Mouse (Mus musculus) cerebellum, adult 2 months (tissue): ENCODE measurements around the gene Mlxipl. TPM values are rescaled to one million over a fixed set of nuclear protein-coding genes. Genes with fewer than 3 reads are reported as not detected.
A peak's percentile ranks its signal among the peaks of the same experiment; 100 is the strongest.
"Not testable (repeated sequence)": the region's sequence is repeated elsewhere in the genome, so short reads cannot be mapped to it uniquely, and the experiment has no call there.

Experiments used
- DNase-seq, 2 experiments: peaks; one replicate each; pipeline ENCODE4 v3.0.0; 2021
- H3K27ac ChIP-seq: fragments of 200-500 bp; 2 replicates; pipeline ENCODE4 v1.5.1; 2012; ENCODE audit warnings: low read length, control low read depth, inconsistent platforms; ENCODE audit not compliant: insufficient read depth
- H3K27me3 ChIP-seq: fragments of 200-500 bp; 2 replicates; pipeline ENCODE4 v1.6.1; 2012; ENCODE audit warnings: inconsistent platforms, mild to moderate bottlenecking, low read length, moderate library complexity; ENCODE audit not compliant: control insufficient read depth, insufficient read depth
- H3K4me1 ChIP-seq: fragments of 200-500 bp; 2 replicates; pipeline ENCODE4 v1.6.1; 2011; ENCODE audit warnings: low read length; ENCODE audit not compliant: control insufficient read depth, insufficient read depth
- H3K4me3 ChIP-seq: fragments of 200-500 bp; replicated peaks from 2 replicates; pipeline ENCODE3; 2011; ENCODE audit warnings: mild to moderate bottlenecking, low read depth, low read length, control low read depth; ENCODE audit not compliant: insufficient read depth
- CTCF ChIP-seq: fragments of 200-500 bp; IDR thresholded peaks from 2 replicates; pipeline ENCODE4 v1.5.1; 2011; ENCODE audit warnings: low read depth, mild to moderate bottlenecking, control low read depth, low read length, moderate library complexity, borderline replicate concordance; ENCODE audit not compliant: insufficient read depth
- POLR2A ChIP-seq: fragments of 200-500 bp; IDR thresholded peaks from 2 replicates; pipeline ENCODE4 v1.6.1; 2011; ENCODE audit warnings: low read length, control low read depth, borderline replicate concordance; ENCODE audit not compliant: insufficient read depth
- WGBS: fragments of 180-500 bp; shearing (Covaris S2); methylation state at CpG from one replicate; pipeline ENCODE4 v1.1.7; 2018; 5-methylcytosine and 5-hydroxymethylcytosine counted together
- polyA plus RNA-seq: library from polyadenylated mRNA; depleted of rRNA; stranded (reverse); fragments of >200 nt; gene quantifications from 2 replicates; pipeline ENCODE4 v1.2.3, GENCODE M21; 2012

Mlxipl gene
- polyA plus RNA-seq, 1 experiment: 2.0 TPM

DNA sequence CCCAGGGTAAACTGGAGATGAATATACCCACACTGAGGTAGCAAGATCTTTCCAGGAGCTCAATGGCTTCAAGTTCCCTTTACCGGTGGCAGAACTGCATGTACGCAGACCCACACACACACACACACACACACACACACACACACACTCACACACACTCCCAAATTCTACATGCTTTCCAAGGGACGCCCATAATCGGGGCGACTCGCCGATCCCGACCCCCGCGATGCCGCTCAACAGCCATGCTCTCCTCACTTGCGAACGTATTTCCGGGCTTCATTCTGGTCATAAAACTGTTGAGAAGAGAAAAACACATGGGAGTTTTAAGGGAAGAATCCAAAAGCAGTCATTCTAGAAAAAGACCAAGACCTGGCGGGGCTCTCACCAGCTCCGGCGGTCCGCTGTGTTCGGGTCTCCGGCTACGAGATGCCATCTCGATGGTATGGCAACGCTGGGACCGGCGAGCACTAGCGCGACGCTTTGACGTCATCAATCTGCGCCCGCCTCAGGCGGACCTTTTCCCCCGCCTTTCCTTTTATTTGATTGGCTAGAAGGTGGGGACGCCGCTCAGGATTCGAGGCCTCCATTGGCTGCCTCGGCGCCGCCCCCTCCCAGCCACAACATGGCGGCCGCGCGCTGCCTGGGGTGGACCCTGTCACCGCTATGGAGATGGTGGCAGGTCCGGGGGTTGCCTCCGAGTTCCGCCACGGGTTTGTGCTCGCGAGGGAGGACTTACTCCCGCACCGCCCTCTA is 25.9 kb upstream of the Mlxipl start, which contains the start of gene Dnajc30:
TSS of gene Dnajc30 (plus strand) at position 574 of the 753 bp plus-strand sequence.
- Histone ChIP-seq H3K27me3 (no peaks in the 10 kb centered on the region), H3K27ac (peak within 1 kb of the TSS; percentile 73), H3K4me1 (peaks cover 2% of the 10 kb centered on the region; the same call in 1 of the 2 replicates), H3K4me3 (peak within 1 kb of the TSS; percentile 68)
- under 1% methylated on average over 52 of the region's 52 CpGs for WGBS
- peak; percentile 97 to 98 for DNase-seq
- TF ChIP-seq POLR2A (peak; percentile 86), CTCF (no peak)

- under 1% methylated on average over 40 of the region's 40 CpGs for WGBS
Measured at GRCm38 (mm10) chr5:135064382-135064766, 25.3 kb upstream of the Mlxipl start.

GRCm38 (mm10) chr5:135064909-135065446 is 24.7 kb upstream of the Mlxipl start, which contains the start of gene Bud23:
Gene Bud23 (minus strand): TSS chr5:135064959.
- DNase-seq, H3K27me3 ChIP-seq, H3K4me1 ChIP-seq: not testable (repeated sequence)
- Histone ChIP-seq H3K27ac (peak within 1 kb of the TSS; percentile 73), H3K4me3 (peak within 1 kb of the TSS; percentile 68)
- WGBS: 59% methylated on average over 9 of the region's 9 CpGs

More at GRCm38 (mm10) chr5:135064382-135064766, 25.3 kb upstream of the Mlxipl start:
- Histone ChIP-seq H3K27ac (peak overlapping the region; percentile 73), H3K4me3 (peak overlapping the region; percentile 68), H3K4me1 (peaks cover 2% of the 10 kb centered on the region; the same call in 1 of the 2 replicates), H3K27me3 (no peaks in the 10 kb centered on the region)
- TF ChIP-seq POLR2A (no peak), CTCF (no peak)
- DNase-seq: no peak

GRCm38 (mm10) chr5:135066008-135066407 is 23.7 kb upstream of the Mlxipl start:
- Histone ChIP-seq H3K27ac (no peak overlapping the region), H3K4me3 (no peak overlapping the region), H3K4me1 (peaks cover 2% of the 10 kb centered on the region; the same call in 1 of the 2 replicates), H3K27me3 (no peaks in the 10 kb centered on the region)
- WGBS: 89% methylated on average over 3 of the region's 3 CpGs
- TF ChIP-seq POLR2A (no peak), CTCF (no peak)
- DNase-seq: no peak

DNA sequence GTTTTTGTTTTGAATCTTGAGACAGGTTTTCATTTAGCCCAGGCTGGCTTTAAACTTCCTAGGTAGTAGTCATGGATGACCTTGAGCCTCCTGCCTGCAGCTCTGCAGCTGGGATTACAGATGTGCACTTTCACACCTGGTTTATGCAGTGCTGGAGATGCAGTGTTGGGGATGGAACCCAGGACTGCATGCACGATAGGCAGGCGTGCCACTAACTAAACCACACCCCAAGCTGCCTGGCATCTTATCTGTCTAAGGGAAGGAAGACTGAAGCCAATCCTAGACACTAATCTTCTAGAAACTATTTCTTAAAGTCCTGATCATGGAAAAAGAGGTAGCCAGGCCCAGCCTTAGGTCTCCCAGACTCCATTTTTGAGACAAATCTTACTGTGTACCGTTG is 19.2 kb upstream of the Mlxipl start:
- H3K4me1 ChIP-seq: peaks cover 5% of the 10 kb centered on the region
- TF ChIP-seq POLR2A (no peak), CTCF (no peak)
- DNase-seq: no peak
- H3K27ac ChIP-seq: no peak overlapping the region
- H3K27me3 ChIP-seq: no peaks in the 10 kb centered on the region
- WGBS: 88% methylated on average over 3 of the region's 3 CpGs
- H3K4me3 ChIP-seq: no peak overlapping the region

- H3K4me1 ChIP-seq: peaks cover 3% of the 10 kb centered on the region; the same call in 1 of the 2 replicates
- 95% methylated on average over 2 of the region's 2 CpGs for WGBS
- DNase-seq: no peak
- no peak overlapping the region for H3K4me3 ChIP-seq
- H3K27ac ChIP-seq: no peak overlapping the region
- TF ChIP-seq POLR2A (no peak), CTCF (no peak)
- H3K27me3 ChIP-seq: no peaks in the 10 kb centered on the region
Measured at GRCm38 (mm10) chr5:135072061-135072460, 17.6 kb upstream of the Mlxipl start.

GRCm38 (mm10) chr5:135072720-135073119 is 17.0 kb upstream of the Mlxipl start:
- no peak for DNase-seq
- Histone ChIP-seq H3K27ac (no peak overlapping the region), H3K4me3 (no peak overlapping the region), H3K4me1 (peaks cover 3% of the 10 kb centered on the region; the same call in 1 of the 2 replicates), H3K27me3 (no peaks in the 10 kb centered on the region)
- TF ChIP-seq POLR2A: no peak
- no peak for TF ChIP-seq CTCF
- WGBS: 81% methylated on average over 6 of the region's 6 CpGs
